Mouse (Mus musculus): ENCODE measurements at regions not wholly inside any gene's neighbourhood (a gene's known extent, or its start where the extent isn't known, plus 50 kb on each side); places are given as distances from the start of the nearest gene placed in this dataset.

GRCm38 (mm10) chr8:103138136-103138535 is 352.7 kb upstream of the Cdh11 start:
- TF ChIP-seq CTCF (IDR thresholded peaks at IDR 0.05; ENCODE audit: low read depth, low read length) (no peak), POLR2A (IDR thresholded peaks at IDR 0.05; ENCODE audit: insufficient read depth, low read length) (no peak), EP300 (IDR thresholded peaks at IDR 0.05; ENCODE audit: insufficient read depth, low read depth, low read length) (no peak)
